8 mouse cellular contexts compared by ENCODE assay signal in genomic region chr5:136258919-136259318, GRCm38 (mm10). TPM values are rescaled to one million over a fixed set of nuclear protein-coding genes. Genes with fewer than 3 reads are reported as not detected.
DNase-seq lines count a peak whose midpoint lies in the region; ATAC-seq and TF ChIP-seq lines count a peak whose summit lies in the region.
"Had no signal": no experiment of that assay in that cellular context is flagged by ENCODE, and none has a peak within 500 bp of the region (broad histone marks: within the 10 kb centered on the region; RNA-seq: fewer than 3 reads in every experiment).

No protein-coding gene starts in this region.

- no peak overlapping the region for H3K4me2 ChIP-seq in CH12.LX (ENCODE audit: insufficient read depth, low read depth, poor library complexity, severe bottlenecking)
- H3K4me2 ChIP-seq in lung, postnatal 0 days (replicated peaks; ENCODE audit: low read depth, low read length): no peak overlapping the region
- H3K4me2 ChIP-seq: liver, embryonic 15.5 days had no signal

- DNase-seq in CH12.LX (ENCODE audit: extremely low read depth) (peak; percentile 57), R1 (ENCODE audit: low read depth, low spot score) (peak; percentile 76)
- peak; percentile 29 for DNase-seq in gastrocnemius, postnatal 25 days
- DNase-seq in large intestine, adult 2 months (ENCODE audit: low read depth, low spot score): peak; percentile 32
- peak; percentile 82 for DNase-seq in lung, postnatal 0 days (ENCODE audit: low spot score)
- DNase-seq in right cerebral cortex, postnatal 14 days: peak; percentile 66

- whole genome bisulfite sequencing in large intestine, adult 2 months: 30% methylated on average over 6 of the region's 6 CpGs
- WGBS in lung, postnatal 0 days: 33% methylated on average over 6 of the region's 6 CpGs

- peaks cover 0 to 13% of the 10 kb centered on the region in 2 experiments for H3K36me3 ChIP-seq in CH12.LX (replicated peaks in 1 of 2; ENCODE audit: control insufficient read depth in 1 of 2, insufficient read depth in 1 of 2, low read length in 1 of 2)
- H3K36me3 ChIP-seq in lung, postnatal 0 days (ENCODE audit: insufficient read depth, low read length): 0 out of 2 replicates have a peak, but pooled peaks cover 4% of the 10 kb centered on the region
- H3K36me3 ChIP-seq: liver, embryonic 15.5 days had no signal

- in situ Hi-C loops in CH12.LX (cut with MboI; ENCODE audit: low pct_ligation_motif_present, low pct_unique_long_range_greater_than_20kb, low sequenced_read_pairs): loop anchor here (25.0 kb wide), 1 partner anchor 403 kb away; no protein-coding TSS in a partner anchor

- ATAC-seq in common myeloid progenitor, adult 5-6 weeks (replicated peaks; ENCODE audit: low read depth, poor library complexity, severe bottlenecking): peak; percentile 81
- peak; percentile 55; the same call in 1 of the 2 replicates for ATAC-seq in lung, postnatal 0 days

- no peak for TF ChIP-seq POLR2A in CH12.LX (IDR thresholded peaks at IDR 0.05; ENCODE audit: low read depth, low read length)

- no peak overlapping the region for H3K9ac ChIP-seq in CH12.LX (ENCODE audit: insufficient read depth, low read depth)
- no peak overlapping the region for H3K9ac ChIP-seq in lung, postnatal 0 days (replicated peaks; ENCODE audit: low read depth)
- H3K9ac ChIP-seq: liver, embryonic 15.5 days had no signal

- no peaks in the 10 kb centered on the region for H3K79me2 ChIP-seq in CH12.LX (replicated peaks; ENCODE audit: control insufficient read depth, extremely low read depth, insufficient read depth, poor library complexity, severe bottlenecking)

- TF ChIP-seq EP300 in CH12.LX (IDR thresholded peaks at IDR 0.05; ENCODE audit: low read length): no peak
- no peak for TF ChIP-seq EP300 in lung, postnatal 0 days (IDR thresholded peaks at IDR 0.05)

- no peak overlapping the region for H3K27ac ChIP-seq in CH12.LX (ENCODE audit: insufficient read depth, low read depth)
- H3K27ac ChIP-seq in lung, postnatal 0 days (ENCODE audit: low read length): no peak overlapping the region
- H3K27ac ChIP-seq: liver, embryonic 15.5 days had no signal

- TF ChIP-seq CTCF in CH12.LX (conservative IDR thresholded peaks at IDR 0.05 in 1 of 2, IDR thresholded peaks at IDR 0.05 in 1 of 2; ENCODE audit: low read depth in 2 of 2, low read length in 2 of 2): peak; percentile 80 to 83
- peak; percentile 86 for TF ChIP-seq CTCF in lung, postnatal 0 days (IDR thresholded peaks at IDR 0.05)

- no peak overlapping the region for H3K4me3 ChIP-seq in CH12.LX (replicated peaks in 1 of 3; ENCODE audit: low read depth in 2 of 3, low read length in 2 of 3, poor library complexity in 1 of 3)
- H3K4me3 ChIP-seq in lung, postnatal 0 days (ENCODE audit: low read depth, low read length): no peak overlapping the region
- H3K4me3 ChIP-seq: liver, embryonic 15.5 days had no signal

- no peaks in the 10 kb centered on the region for H3K27me3 ChIP-seq in CH12.LX (replicated peaks)
- H3K27me3 ChIP-seq in lung, postnatal 0 days (replicated peaks; ENCODE audit: insufficient read depth, low read length): no peaks in the 10 kb centered on the region
- H3K27me3 ChIP-seq: liver, embryonic 15.5 days had no signal

- H3K9me3 ChIP-seq in CH12.LX (replicated peaks; ENCODE audit: low read length): no peaks in the 10 kb centered on the region
- H3K9me3 ChIP-seq in lung, postnatal 0 days (ENCODE audit: low read length): no peaks in the 10 kb centered on the region
- H3K9me3 ChIP-seq: liver, embryonic 15.5 days had no signal

- TF ChIP-seq RAD21 in CH12.LX (IDR thresholded peaks at IDR 0.05; ENCODE audit: low read depth, low read length): peak; percentile 77

- dilution Hi-C loops in CH12.LX (cut with MboI; ENCODE audit: extremely low pct_ligation_motif_present, extremely low pct_unique_long_range_greater_than_20kb, low sequenced_read_pairs): no loop called here

- H3K4me1 ChIP-seq in CH12.LX (ENCODE audit: control insufficient read depth in 1 of 2, insufficient read depth in 2 of 2): peaks cover 20 to 29% of the 10 kb centered on the region in 2 experiments
- no peaks in the 10 kb centered on the region for H3K4me1 ChIP-seq in lung, postnatal 0 days (ENCODE audit: insufficient read depth, low read depth, low read length)
- H3K4me1 ChIP-seq: liver, embryonic 15.5 days had no signal

TF ChIP-seq in CH12.LX, 34 proteins besides CTCF, POLR2A, EP300 and RAD21:
- TF ChIP-seq ETS1 (conservative IDR thresholded peaks at IDR 0.05; ENCODE audit: low read depth, low read length) (no peak), SMC3 (IDR thresholded peaks at IDR 0.05; ENCODE audit: low read depth, low read length) (peak; percentile 77), USF2 (conservative IDR thresholded peaks at IDR 0.05; ENCODE audit: low read depth, low read length) (no peak), BHLHE40 (IDR thresholded peaks at IDR 0.05; ENCODE audit: low read depth, low read length) (no peak), ELF1 (IDR thresholded peaks at IDR 0.05; ENCODE audit: low read depth, low read length) (no peak), PAX5 (IDR thresholded peaks at IDR 0.05; ENCODE audit: low read length) (no peak), KAT2A (IDR thresholded peaks at IDR 0.05; ENCODE audit: insufficient replicate concordance, low read length) (no peak), CHD1 (IDR thresholded peaks at IDR 0.05; ENCODE audit: low read depth, low read length) (no peak), ZC3H11A (IDR thresholded peaks at IDR 0.05; ENCODE audit: low read depth, low read length) (0 out of 2 replicates have a peak, but pooled peaks have one; percentile 32), MAZ (IDR thresholded peaks at IDR 0.05; ENCODE audit: low read depth, low read length) (no peak), GABPA (IDR thresholded peaks at IDR 0.05; ENCODE audit: insufficient replicate concordance, low read depth, low read length) (no peak), NRF1 (IDR thresholded peaks at IDR 0.05; ENCODE audit: low read depth, low read length) (peak; percentile 50; the same call in 1 of the 2 replicates)
TF ChIP-seq in CH12.LX: peak in this region for 3.

RNA-seq across cellular contexts. Expression of gene Sh2b2, which starts 12.6 kb away (rescaled TPM):
- total RNA-seq in CH12.LX (2012; rRNA removed) (16.2 and 17.9 TPM in 2 replicates), CH12.LX (2014; rRNA removed) (8.1 and 8.5 TPM in 2 replicates)
- polyA plus RNA-seq in CH12.LX (2012; ENCODE audit: insufficient read length, low read depth): 26.4 and 27.8 TPM in 2 replicates
- total RNA-seq in common myeloid progenitor, adult 5-6 weeks (2017): 4.3 and 8.7 TPM in 2 replicates
- total RNA-seq in gastrocnemius, postnatal 25 days (2021): 1 to 10 TPM; 2.8 to 6.1 TPM
- 4.1 and 4.2 TPM in 2 replicates for polyA plus RNA-seq in large intestine, adult 2 months (2012; rRNA removed)
- 1.5 and 1.8 TPM in 2 replicates for polyA plus RNA-seq in lung, postnatal 0 days (2015; fragmentation: Nextera tagmentation; extraction: Ambion mirVana)

Comparison
In these comparisons a context has a peak if more than half of its experiments do, and no peak if none do; other contexts are left out.
1. DNase-seq: peak in every context shown above with its lines; median percentile 82 in lung, postnatal 0 days; 76 in R1; 66 in right cerebral cortex, postnatal 14 days; 57 in CH12.LX; 32 in large intestine, adult 2 months; 29 in gastrocnemius, postnatal 25 days.